Mouse (Mus musculus) mesoderm, embryonic 11.5 days (tissue): ENCODE results near the gene Fhit.

ENCODE experiments used
- DNase-seq: peaks from one replicate; pipeline ENCODE4 v3.0.0-alpha.2; 2012; ENCODE audit warnings: low read depth, low spot score

The Fhit gene

DNA sequence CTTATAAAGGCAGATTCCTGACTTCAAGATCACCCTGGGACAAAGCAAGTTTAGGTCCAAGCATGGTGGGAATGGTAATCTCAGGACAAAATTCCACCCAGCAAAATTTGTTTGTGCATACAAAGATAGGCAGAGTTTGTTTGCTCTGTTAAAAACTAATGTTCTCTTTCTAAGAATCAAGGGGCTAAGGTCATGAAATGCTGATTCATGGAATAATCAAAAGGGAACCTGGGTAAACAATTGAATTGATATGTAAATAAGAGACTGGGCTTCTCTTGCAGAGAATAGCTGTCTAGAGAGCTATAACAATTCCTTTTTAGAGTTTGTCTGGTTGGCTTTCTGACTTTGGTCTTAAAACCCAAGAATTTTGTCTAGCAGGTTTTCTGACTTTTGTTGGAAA lies 647.8 kb downstream of the Fhit start:
- no peak for DNase-seq

DNA sequence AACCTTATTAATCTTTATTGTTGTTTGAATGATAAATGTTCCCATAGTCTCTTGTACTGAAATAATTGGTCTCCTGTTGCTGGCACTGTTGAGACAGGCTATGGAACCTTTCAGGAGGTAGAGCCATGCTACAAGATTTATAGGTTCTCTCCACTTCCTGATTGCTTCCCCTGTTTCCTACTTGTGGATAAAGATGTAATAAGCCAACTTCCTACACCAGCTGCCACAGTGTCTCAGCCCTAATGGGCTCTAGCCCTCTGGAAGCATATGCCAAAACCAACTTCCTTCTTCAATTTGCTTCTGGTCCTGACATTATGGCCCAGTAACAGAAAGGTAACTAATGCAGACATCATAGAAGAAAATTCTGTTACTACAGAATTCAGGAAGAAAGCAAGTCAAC lies 652.6 kb downstream of the Fhit start:
- DNase-seq: no peak

DNA sequence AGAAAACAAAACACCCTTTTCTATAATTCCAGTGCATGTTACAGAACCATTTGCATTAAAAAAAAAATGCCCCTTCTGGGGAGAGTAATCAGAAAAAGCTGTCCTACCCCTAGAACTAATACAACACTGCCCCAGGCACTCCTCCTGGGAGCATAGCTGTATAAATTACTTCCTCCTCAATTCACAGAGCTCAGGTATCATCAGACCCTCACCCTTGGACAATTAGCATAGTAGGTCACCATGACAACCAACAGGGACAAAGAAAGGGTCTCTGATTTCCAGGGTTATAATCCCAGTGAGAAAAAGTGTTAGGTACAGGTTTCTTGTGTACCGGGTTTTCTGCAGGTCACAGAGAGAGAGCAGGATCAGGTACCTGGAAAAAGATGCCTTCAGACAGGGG lies 654.3 kb downstream of the Fhit start:
- peak; percentile 11 for DNase-seq

DNA sequence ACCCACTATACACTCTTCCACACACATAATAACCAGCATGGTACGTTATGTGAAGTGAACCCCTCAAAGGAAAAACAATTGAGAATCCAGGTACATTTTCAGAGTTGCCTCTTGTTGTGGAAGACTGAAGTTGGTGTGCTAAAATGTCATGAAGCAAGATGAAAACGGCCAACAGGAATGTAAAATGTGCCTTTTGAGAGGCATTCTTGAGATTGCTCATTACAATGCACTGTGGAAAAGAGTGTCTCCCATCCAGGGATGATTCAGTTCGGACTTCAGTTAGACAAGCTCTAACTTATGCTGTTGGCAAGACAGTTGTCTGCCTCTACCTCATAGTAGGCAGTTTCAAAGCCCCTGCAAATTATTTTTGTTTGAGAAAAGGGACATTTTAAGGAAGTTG lies 676.0 kb downstream of the Fhit start:
- DNase-seq: no peak

DNA sequence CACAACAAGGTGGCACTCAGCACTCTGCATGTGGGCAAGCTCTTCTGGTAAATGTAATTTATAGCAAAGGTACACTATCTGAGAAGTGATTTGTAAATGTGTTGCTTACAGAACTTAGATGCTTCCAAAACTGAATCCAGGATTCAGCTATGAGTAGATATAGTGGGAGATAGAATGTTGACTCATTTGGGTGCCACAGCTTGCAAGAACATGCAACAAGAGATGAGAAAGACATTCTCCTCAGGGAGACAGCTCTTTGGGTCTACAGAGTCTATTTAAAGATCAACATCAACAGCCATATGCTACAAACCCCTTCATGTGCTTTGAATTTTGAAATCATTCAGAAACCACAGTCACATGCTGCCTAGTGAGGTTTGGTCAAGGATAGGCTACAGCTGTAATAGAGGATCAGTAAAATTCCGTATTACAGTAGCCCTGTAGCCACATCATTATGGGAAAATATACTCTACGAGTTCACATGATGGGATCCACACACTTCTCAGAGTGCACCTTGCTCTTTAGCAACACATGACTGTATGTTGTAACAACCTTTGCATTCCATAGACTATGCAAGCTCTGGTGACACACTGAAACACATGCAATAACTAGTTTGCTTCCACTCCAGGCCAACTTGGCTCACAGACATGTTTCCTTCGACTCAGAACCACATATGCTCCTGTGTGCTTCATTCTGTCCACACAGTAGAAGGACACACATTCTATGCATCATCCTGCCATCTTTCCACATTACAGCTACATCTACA lies 678.8 kb downstream of the Fhit start:
- no peak for DNase-seq

DNA sequence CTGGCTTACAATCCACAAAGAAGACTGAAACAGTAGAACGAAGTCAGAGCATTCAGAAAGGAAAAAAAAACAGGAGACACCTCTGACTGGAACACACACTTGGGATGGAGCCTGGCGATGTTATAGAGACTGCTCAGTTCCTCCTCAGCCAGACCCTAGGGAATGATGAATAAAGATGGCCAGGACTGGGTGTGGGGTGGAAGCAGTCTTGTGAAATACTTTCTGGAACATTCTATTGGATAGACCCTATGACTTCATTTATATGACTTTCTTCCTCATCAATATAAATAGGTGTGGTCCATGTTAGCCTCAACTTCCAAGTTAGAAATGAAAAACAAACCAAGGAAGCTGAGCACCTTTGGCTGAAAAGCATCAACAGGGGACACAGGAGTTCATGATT lies 680.5 kb downstream of the Fhit start:
- DNase-seq: no peak

DNA sequence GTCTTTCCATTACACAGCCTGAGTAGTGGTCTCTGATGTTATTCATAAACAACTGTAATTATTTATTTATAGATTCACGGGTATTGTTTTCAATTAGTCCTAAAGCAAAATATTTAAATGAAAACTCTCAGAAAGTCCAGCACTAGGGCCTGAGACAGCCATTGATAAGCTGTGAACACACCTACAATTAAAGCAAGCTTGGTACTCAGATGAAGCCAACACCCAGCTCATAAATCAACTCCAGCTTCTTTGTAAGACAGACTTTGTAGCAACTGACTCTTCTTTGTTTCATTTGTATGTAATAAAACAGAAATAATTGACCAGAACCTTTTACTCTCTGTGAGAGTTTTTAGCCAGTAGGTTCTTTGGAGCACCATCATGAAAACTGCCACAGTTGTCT lies 681.2 kb downstream of the Fhit start:
- DNase-seq: no peak

DNA sequence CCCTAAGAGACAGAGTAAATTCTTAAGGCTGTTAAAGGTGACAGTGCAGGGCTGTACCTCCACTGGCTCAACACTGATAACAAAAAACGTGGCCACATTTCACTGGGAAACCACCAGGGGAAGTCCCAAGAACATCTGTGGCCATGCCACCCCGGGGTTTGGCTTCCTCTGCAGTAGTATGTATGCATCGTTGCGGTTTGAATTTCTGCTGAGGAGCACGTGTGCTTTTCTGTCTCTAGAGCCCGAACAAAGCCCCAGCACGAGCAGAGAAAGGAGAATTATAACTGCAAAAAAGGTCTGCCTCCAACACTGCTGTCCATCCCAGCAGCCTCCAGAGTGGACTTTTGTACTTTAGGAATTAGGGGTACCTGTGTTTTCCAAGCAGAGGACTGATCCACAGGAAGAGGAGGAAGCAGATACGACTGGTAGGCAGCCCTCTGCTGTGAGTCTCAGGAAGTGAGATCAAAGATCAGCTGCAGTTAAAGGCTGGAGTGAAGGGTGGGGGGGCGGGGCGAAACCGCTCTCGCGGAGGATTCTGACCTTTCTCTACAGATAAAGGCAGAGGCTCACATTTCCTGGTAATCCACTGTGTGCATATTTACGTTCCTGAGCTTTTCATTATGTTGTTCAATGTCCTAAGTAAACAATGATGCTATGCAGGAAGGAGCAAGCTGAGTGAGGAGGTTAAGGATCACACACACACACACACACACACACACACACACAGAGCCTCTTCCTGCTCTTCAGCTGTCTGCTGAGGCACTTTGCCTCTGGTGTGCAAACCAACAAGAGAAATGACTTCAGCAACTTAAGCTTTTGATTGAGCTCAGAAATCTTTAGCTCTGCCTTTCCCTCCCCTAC lies 708.6 kb downstream of the Fhit start:
- DNase-seq: peak; percentile 44

DNA sequence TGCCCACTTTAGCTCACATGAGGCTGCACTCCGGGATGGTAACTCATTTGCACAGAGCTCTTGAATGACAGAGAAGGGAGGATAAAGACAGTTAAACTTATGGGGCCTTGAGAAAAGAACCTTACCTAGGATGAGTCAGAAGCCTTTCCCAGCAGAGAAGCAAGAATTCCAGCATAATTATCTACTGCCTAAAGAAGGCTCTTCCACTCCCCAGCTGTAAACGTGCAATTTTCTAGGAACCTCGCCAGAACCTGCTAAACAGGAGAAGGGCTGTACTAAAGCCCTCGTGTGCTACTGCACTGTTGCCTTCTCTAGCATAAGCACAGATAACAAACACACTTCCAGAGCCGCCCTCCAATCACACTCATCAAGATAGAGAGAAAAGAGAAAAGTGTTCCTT lies 709.6 kb downstream of the Fhit start:
- DNase-seq: no peak

DNA sequence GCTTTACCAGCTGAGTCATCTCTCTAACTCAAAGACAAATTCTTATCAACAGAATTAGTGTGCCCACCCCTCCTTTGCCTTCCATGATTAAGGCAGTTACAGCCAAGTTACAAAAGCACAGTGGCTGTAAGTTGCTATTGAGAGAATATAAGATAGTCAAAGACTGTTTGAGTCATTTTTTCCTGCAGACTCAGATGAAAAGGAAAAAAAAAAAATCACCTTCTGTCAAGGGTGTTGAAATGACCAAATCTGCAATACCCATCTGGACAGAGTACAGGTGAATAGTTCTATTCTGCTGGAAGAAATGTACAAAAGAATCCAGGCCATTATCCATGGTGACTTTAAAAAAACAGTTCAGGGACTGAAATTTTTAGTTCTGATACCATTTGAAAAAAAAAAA lies 716.5 kb downstream of the Fhit start:
- no peak for DNase-seq

DNA sequence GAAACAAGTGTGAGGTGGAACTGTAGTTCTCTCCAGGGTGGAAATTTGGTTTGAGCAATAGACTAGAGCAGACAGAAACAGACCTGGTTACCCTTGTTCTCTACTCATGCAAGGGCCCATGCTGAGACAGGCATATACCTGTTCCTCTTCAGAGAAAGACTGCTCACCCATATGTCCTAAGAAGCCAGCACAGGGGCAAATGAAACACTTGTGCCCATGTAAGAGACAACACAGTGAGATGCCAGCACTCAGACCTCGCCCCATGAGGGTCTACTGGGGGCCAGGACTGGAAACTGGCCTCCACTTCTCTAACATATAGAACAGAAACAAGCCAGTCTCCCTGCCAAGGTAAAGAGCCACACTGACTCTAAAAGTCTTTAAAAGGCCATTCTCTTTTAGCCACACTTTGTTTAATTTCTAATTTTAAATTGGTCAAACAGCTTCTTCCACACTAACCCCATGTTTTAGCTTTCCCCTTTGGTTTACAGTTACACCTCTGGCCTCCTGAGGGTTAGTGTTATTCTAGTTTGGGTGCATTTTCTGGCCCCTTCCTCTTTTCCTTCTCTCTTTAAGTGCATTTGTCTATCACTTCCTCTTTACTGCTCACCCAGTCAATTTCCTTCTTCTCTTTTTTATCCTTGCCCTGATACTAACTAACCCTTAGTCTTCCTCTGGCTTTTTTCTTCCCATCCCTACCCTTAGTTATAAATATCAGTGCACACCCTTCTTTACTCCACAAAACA lies 722.7 kb downstream of the Fhit start:
- no peak for DNase-seq

DNA sequence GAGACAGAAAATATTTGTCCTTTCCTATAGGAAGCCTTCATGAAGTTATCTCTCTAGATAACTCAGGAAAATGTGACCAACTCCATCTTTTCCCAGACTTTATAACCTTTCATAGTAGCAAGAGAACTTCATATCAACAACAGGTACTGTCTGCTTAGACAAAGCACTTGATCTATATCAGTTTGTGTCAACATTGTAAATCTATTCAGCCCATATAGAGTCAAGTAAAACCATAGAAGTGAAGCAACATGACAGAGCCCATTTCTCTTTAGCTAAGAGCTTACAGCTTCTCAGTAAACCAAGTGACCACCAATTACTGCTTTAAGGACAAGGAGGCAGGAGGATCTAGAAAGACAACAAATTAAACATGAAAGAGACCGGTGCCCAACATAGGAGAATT lies 725.6 kb downstream of the Fhit start:
- DNase-seq: no peak

DNA sequence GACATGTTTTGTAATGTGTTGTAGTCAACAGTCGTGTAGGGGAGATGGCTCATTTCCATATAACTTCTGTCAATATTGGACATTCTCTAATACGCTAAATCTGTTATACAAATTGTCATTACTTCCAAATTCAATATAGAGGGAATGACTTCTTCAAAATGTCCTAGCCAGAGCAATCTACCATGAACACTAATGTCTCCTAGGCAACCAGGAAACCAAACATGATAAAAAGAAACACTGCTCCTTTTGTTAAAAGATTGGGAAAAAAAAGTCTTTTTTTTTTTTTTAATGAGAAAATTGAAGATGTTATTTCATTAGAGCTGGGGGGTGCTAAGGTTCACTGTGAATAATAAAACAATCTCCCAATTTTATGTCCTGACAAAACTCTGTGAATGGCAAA lies 729.3 kb downstream of the Fhit start:
- no peak for DNase-seq

DNA sequence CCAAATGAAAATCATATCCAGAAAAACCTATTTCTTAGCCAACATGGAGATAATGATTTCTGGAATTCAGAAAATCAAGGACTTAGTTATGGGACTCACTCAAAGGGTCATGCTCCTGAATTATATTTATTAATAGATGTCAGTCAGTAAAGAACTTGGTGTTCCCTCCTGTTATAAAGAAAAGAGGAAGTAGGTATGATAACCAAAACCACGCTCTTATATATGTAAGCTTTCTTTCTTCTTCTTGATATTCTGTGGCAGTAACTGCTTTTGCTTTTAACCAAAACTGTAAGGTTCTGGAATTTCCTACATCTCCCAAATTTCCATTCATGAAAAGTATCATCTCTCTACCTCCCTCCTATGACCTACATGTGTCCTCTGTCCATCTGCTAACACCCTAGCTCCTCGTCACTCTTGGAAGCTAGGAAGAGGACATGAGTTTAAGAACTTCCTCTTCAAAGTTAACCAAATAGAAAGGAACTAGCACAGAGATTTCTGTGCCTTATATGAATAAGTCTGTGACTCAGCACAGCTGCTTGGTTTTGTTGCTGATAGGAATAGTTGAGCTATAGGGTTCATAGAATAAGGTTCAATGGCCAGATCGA lies 731.3 kb downstream of the Fhit start:
- no peak for DNase-seq

DNA sequence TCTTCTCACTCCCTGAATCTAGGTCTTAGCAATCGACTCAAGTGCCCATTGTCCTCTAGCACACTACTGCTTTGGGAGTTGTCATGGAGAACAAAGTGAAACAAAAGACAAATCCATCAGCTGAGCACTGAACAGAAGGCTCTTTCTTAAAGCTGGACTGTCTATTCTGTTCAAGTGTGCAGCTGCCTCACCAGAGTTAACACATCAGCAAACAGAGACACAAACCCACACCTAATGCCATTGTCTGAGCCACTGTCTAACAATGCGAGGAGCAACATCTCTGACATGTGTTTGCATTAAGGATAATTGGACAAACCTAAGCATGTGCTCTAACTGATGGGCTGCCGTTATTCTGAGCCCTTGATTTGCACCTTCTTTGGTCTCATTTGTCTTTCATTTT lies 738.3 kb downstream of the Fhit start:
- peak; percentile 18 for DNase-seq

DNA sequence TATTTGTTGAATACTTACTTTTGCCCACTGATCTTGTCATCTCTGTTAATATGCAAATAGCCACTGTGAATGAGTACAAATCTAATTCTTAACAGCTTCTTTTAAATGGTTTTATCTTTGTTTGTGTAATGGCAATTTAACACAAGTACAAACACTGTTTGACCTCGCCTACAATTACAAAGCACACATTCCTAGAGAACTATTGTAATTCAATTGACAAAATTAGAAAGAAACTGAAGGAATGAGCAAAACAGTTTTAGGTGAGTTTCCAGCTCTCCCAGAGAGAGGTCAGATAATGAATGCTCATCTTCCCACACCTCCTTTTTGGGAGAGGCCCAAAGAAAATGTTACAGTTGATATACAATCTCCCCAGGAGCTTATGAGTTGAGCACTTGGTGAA lies 739.6 kb downstream of the Fhit start:
- DNase-seq: no peak

DNA sequence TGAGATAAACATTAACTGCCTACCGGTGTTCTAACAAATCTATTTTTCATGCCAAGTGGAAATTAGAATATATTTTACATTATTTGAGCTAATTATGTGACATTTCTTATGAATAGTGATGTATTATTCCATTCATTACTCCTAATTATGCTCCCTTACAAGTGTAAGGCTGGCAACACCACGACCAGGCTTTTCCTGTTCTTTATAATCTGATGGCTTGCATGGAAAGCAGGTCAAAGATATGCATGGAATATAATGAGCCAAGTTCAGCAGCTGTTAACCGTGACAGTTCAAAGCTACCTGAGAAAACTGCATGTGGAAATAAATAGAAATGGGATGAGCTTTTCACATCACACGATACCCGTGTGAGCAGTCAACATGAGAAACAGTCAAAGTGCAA lies 746.8 kb downstream of the Fhit start:
- DNase-seq: no peak

DNA sequence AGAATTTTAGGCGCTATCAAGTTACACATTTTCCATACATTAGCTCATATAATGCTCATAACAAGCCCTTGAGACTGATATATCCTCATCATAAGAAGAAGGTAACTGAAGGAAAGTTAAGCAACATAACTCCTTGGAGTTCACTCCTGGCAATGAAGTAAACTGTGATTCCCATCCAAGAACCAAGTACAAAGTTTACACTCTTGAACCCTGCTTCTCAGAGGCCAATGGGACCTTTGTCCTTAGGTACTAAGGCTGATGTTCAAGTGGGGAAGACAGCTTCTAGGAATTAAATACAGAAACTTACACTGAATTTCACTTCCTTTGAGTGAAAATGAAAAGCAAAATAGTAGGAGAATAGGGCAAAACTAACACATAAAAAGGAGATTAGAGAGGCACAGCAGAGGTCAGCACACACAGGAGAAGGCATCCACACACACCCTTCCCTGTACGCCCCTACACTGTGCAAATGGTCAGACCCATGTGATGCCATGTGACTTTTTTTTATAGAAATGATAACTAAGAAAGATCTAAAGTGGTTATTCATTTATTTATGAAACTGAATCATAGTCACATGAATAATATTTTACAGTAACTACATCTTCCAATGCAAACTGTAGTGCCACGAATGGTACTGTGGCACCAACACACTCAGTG lies 752.4 kb downstream of the Fhit start:
- DNase-seq: no peak

DNA sequence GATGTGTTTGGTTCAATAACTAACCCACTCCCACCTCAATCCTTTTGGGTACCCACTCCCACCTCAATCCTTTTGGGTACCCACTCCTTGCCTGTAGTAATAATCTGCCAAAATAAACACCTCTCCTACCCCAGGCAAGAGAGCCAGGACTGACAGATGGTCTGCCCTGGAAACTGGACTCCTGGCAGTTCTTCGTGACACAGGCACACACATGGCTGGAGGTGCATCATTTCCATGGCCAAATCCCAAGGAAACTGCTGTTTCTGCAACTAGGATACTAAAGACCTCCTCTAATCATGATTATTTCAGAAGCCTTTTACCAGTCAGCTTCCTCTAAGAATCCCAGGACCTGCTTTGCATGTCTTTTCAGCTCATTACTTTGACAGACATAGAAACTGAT lies 756.5 kb downstream of the Fhit start:
- no peak for DNase-seq

DNA sequence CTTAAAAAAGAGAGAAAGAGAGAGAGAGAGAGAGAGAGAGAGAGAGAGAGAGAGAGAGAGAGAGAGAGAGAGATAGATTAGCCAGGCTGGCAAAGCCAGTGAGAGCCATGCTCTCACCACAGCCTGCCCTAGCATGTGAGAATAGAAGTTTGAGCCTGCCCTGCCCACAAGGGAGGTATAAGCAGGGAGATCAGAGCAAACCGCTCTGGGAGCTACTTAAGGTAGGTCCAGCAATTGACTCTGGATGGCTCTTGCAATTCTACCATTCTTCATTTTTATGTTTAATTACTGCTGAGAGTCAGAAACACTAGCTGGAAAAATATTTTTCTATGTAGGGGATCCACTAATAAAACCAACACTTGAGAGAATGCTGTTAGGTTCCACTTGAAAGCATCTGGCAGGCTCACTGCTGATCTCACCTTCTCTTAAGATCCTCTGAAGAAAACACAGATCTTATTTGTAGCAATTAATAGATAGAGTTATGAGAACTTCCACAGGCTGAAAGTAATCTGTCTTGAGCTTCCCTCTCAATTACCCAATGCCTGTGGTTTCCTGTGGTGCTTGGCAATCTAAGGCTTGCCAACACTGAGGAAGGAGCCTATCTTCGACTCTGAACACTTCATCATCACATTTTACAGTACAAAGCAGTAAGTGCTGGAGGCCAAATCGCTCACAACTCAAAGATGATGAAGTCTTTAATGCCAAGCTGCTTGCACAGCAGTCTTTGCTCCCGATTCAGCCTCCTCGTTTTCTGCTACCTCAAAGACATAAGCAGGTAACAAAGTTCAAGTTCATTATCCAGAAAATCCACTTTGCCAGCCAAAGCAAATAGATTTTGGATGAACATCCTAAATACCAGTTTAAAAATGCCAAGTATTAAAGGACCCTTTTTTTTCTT lies 793.8 kb downstream of the Fhit start:
- no peak for DNase-seq

DNA sequence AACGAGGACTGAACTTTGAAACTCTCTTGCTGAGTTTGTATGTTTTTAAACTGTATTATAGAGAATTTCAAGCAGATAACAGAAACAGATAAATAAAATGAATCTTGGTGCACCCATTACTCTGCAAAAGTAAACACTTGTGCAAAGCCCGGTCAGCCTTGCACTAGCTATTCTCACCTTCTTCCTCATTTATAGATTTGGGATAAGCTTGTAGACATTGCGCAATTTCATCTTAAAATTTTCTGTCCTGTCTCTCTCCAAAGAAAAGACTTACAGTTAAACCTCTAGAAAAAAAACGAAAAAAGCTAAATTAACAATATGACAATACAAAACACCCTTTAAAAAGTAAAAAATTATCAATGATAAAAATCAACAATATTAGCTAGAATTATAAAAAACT lies 795.0 kb downstream of the Fhit start:
- no peak for DNase-seq
